7 mouse cellular contexts compared by ENCODE assay signal in the genomic region with DNA sequence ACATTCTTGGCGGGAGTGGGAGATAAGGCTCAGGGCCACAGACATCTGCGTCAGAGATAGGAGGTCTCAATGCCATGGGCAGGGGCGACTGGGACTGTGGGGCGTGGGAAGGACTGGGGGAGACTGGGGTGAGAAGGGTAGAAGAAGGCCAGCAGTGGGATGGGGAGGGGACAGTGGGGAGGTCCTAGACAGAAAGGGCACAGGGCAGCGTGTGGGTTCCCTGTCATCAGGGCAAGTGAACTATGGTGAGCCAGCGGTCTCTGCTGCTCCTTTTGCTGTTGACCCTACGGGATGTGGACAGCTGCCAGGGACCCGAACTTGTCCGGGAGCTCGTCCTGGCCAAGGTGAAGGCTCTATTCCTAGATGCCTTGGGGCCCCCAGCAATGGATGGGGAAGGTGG. TPM values are rescaled to one million over a fixed set of nuclear protein-coding genes. Genes with fewer than 3 reads are reported as not detected.
DNase-seq lines count a peak whose midpoint lies in the region; ATAC-seq and TF ChIP-seq lines count a peak whose summit lies in the region.

A gene (plus strand): TSS at position 72 of the 400 bp plus-strand sequence.

- no peaks in the 10 kb centered on the region; the same call in 1 of the 2 replicates for H3K36me3 ChIP-seq in forebrain, postnatal 0 days (ENCODE audit: insufficient read depth)
- H3K36me3 ChIP-seq in limb, embryonic 13.5 days, result peaks cover 22% of the 10 kb centered on the region
- no peaks in the 10 kb centered on the region for H3K36me3 ChIP-seq in testis, adult 2 months (ENCODE audit: control insufficient read depth, insufficient read depth, low read length)

- DNase-seq in left cerebral cortex, adult 18-20 months (ENCODE audit: low spot score in 2 of 2), result no peak
- DNase-seq in left cerebral cortex, adult 11 months (ENCODE audit: low spot score), result no peak
- no peak for DNase-seq in brain, embryonic 14.5 days (ENCODE audit: low read depth)
- no peak for DNase-seq in forebrain, postnatal 0 days

- ATAC-seq in forebrain, postnatal 0 days, result no peak
- ATAC-seq in limb, embryonic 13.5 days (ENCODE audit: low FRiP score, low read depth), result no peak
- no peak for ATAC-seq in megakaryocyte-erythroid progenitor cell, adult 5-6 weeks (replicated peaks; ENCODE audit: low FRiP score, low TSS enrichment, poor library complexity, severe bottlenecking)

- H3K4me2 ChIP-seq in forebrain, postnatal 0 days (ENCODE audit: low read depth), result peak within 1 kb of the TSS; percentile 94
- H3K4me2 ChIP-seq in limb, embryonic 13.5 days (replicated peaks), result peak within 1 kb of the TSS; percentile 83

- H3K9me3 ChIP-seq in forebrain, postnatal 0 days (ENCODE audit: low read length), result no peaks in the 10 kb centered on the region
- no peaks in the 10 kb centered on the region for H3K9me3 ChIP-seq in limb, embryonic 13.5 days

- TF ChIP-seq POLR2A in brain, embryonic 14.5 days (IDR thresholded peaks at IDR 0.05; ENCODE audit: borderline replicate concordance, extremely low read depth, insufficient read depth, insufficient read length, poor library complexity, severe bottlenecking), result no peak
- TF ChIP-seq POLR2A in testis, adult 2 months (IDR thresholded peaks at IDR 0.05; ENCODE audit: control insufficient read depth, low read depth, low read length), result no peak

- 81% methylated on average over 10 of the region's 10 CpGs for WGBS in forebrain, postnatal 0 days
- WGBS in limb, embryonic 13.5 days, result 74% methylated on average over 10 of the region's 10 CpGs

- H3K4me1 ChIP-seq in forebrain, postnatal 0 days (ENCODE audit: insufficient read depth), result peaks cover 9% of the 10 kb centered on the region; the same call in 1 of the 2 replicates
- peaks cover 51% of the 10 kb centered on the region for H3K4me1 ChIP-seq in limb, embryonic 13.5 days
- H3K4me1 ChIP-seq in testis, adult 2 months (ENCODE audit: control insufficient read depth, insufficient read depth, low read length), result peaks cover 37% of the 10 kb centered on the region

- peak within 1 kb of the TSS; percentile 88 for H3K27ac ChIP-seq in forebrain, postnatal 0 days (ENCODE audit: low read depth, low read length)
- peak within 1 kb of the TSS; percentile 99 for H3K27ac ChIP-seq in limb, embryonic 13.5 days
- H3K27ac ChIP-seq in testis, adult 2 months (ENCODE audit: control insufficient read depth, insufficient read depth, low read depth, low read length), result peak within 1 kb of the TSS; percentile 57

- TF ChIP-seq CTCF in brain, embryonic 14.5 days (IDR thresholded peaks at IDR 0.05; ENCODE audit: borderline replicate concordance, extremely low read depth, insufficient read depth, insufficient read length), result no peak
- no peak for TF ChIP-seq CTCF in forebrain, postnatal 0 days (IDR thresholded peaks at IDR 0.05; ENCODE audit: low read depth)
- TF ChIP-seq CTCF in testis, adult 2 months (IDR thresholded peaks at IDR 0.05; ENCODE audit: control insufficient read depth, insufficient read depth, insufficient replicate concordance, low read depth, low read length), result no peak

- no peaks in the 10 kb centered on the region for H3K27me3 ChIP-seq in forebrain, postnatal 0 days (ENCODE audit: insufficient read depth, low read length)
- H3K27me3 ChIP-seq in limb, embryonic 13.5 days, result peaks cover 7% of the 10 kb centered on the region; the same call in 1 of the 2 replicates
- no peaks in the 10 kb centered on the region for H3K27me3 ChIP-seq in testis, adult 2 months (ENCODE audit: control insufficient read depth, insufficient read depth, low read length)

- peak within 1 kb of the TSS; percentile 82 for H3K4me3 ChIP-seq in forebrain, postnatal 0 days (ENCODE audit: low read depth, low read length)
- peak within 1 kb of the TSS; percentile 94 for H3K4me3 ChIP-seq in limb, embryonic 13.5 days
- peak within 1 kb of the TSS; percentile 66 for H3K4me3 ChIP-seq in testis, adult 2 months (ENCODE audit: control insufficient read depth, low read depth, low read length)

- peak within 1 kb of the TSS; percentile 95 for H3K9ac ChIP-seq in forebrain, postnatal 0 days
- H3K9ac ChIP-seq in limb, embryonic 13.5 days, result peak within 1 kb of the TSS; percentile 99

RNA-seq across cellular contexts. Expression of the gene that starts here (rescaled TPM):
- 10 to 100 TPM; 21.5 to 25.2 TPM for total RNA-seq in left cerebral cortex, adult 18-20 months (2021)
- 63.9 and 70.0 TPM in 2 replicates for polyA plus RNA-seq in brain, embryonic 14.5 days (2012; rRNA removed)
- 24.5 and 26.6 TPM in 2 replicates for total RNA-seq in forebrain, postnatal 0 days (2014; rRNA removed)
- 19.6 and 24.8 TPM in 2 replicates for polyA plus RNA-seq in forebrain, postnatal 0 days (2015; fragmentation: Nextera tagmentation; extraction: Ambion mirVana)
- polyA plus RNA-seq in limb, embryonic 13.5 days (2015; fragmentation: Nextera tagmentation; extraction: Ambion mirVana), result 14.2 and 14.3 TPM in 2 replicates
- 160 and 210 TPM in 2 replicates for polyA plus RNA-seq in testis, adult 2 months (2012; rRNA removed)
- 0.72 TPM in 1 of 2 replicates, not detected in the other for total RNA-seq in megakaryocyte-erythroid progenitor cell, adult 5-6 weeks (2014; fragmentation: Nextera tagmentation)
- total RNA-seq in megakaryocyte-erythroid progenitor cell, adult 5-6 weeks (2017), result not detected in 2 replicates

Comparison
In these comparisons a context has a peak if more than half of its experiments do, and no peak if none do; other contexts are left out.
1. RNA of the gene that starts here (total RNA-seq): 24.5 to 26.6 TPM in forebrain, postnatal 0 days and 21.5 to 25.2 TPM in left cerebral cortex, adult 18-20 months; 0.72 TPM in megakaryocyte-erythroid progenitor cell, adult 5-6 weeks; every median in the first group is over 10 times any median in the second.
2. Peak in every context shown above with its lines, with median percentiles within 50 percentile points of each other: H3K27ac ChIP-seq and H3K4me3 ChIP-seq.